Mouse (Mus musculus): ENCODE measurements at regions not wholly inside any gene's neighbourhood (a gene's known extent, or its start where the extent isn't known, plus 50 kb on each side); places are given as distances from the start of the nearest gene placed in this dataset.
A peak's percentile ranks its signal among the peaks of the same experiment; 100 is the strongest.

GRCm38 (mm10) chr5:128550736-128551135 is 49.9 kb upstream of the Fzd10 start:
- peak; percentile 31 for DNase-seq (ENCODE audit: low read depth, low spot score)

GRCm38 (mm10) chr5:128549811-128550210 is 50.8 kb upstream of the Fzd10 start:
- DNase-seq (ENCODE audit: low read depth, low spot score) = peak; percentile 31

GRCm38 (mm10) chr5:128542049-128542448 is 58.6 kb upstream of the Fzd10 start:
- DNase-seq (ENCODE audit: low read depth, low spot score) = no peak

- DNase-seq (ENCODE audit: low read depth, low spot score) = no peak
Observed at GRCm38 (mm10) chr5:128538646-128539045, 62.0 kb upstream of the Fzd10 start.

- peak; percentile 80 for DNase-seq (ENCODE audit: low read depth, low spot score)
Observed at GRCm38 (mm10) chr5:128537218-128537617, 63.4 kb upstream of the Fzd10 start.

GRCm38 (mm10) chr5:128536393-128536792 is 64.3 kb upstream of the Fzd10 start:
- no peak for DNase-seq (ENCODE audit: low read depth, low spot score)

- peak; percentile 70 for DNase-seq (ENCODE audit: low read depth, low spot score)
Observed at GRCm38 (mm10) chr5:128527241-128527640, 73.4 kb upstream of the Fzd10 start.

- no peak for DNase-seq (ENCODE audit: low read depth, low spot score)
Observed at GRCm38 (mm10) chr5:128526432-128526831, 74.2 kb upstream of the Fzd10 start.

- no peak for DNase-seq (ENCODE audit: low read depth, low spot score)
Observed at GRCm38 (mm10) chr5:128524377-128525280, 76.0 kb upstream of the Fzd10 start.

- peak; percentile 80 for DNase-seq (ENCODE audit: low read depth, low spot score)
Observed at GRCm38 (mm10) chr5:128522667-128523066, 78.0 kb upstream of the Fzd10 start.

- DNase-seq (ENCODE audit: low read depth, low spot score) = no peak
Observed at GRCm38 (mm10) chr5:128517336-128517735, 83.3 kb upstream of the Fzd10 start.

- DNase-seq (ENCODE audit: low read depth, low spot score) = peak; percentile 82
Observed at GRCm38 (mm10) chr5:128515343-128515742, 82.5 kb upstream of the Tmem132d start.

- no peak for DNase-seq (ENCODE audit: low read depth, low spot score)
Observed at GRCm38 (mm10) chr5:128513261-128513660, 80.4 kb upstream of the Tmem132d start.

GRCm38 (mm10) chr5:128512606-128513005 is 79.7 kb upstream of the Tmem132d start:
- DNase-seq (ENCODE audit: low read depth, low spot score) = no peak

GRCm38 (mm10) chr5:128504502-128504901 is 71.6 kb upstream of the Tmem132d start:
- DNase-seq (ENCODE audit: low read depth, low spot score) = peak; percentile 70

GRCm38 (mm10) chr5:128499488-128499887 is 66.6 kb upstream of the Tmem132d start:
- no peak for DNase-seq (ENCODE audit: low read depth, low spot score)

GRCm38 (mm10) chr5:128499033-128499432 is 66.2 kb upstream of the Tmem132d start:
- peak; percentile 82 for DNase-seq (ENCODE audit: low read depth, low spot score)

GRCm38 (mm10) chr5:128492541-128492940 is 59.7 kb upstream of the Tmem132d start:
- DNase-seq (ENCODE audit: low read depth, low spot score) = no peak

GRCm38 (mm10) chr5:128491155-128491554 is 58.3 kb upstream of the Tmem132d start:
- DNase-seq (ENCODE audit: low read depth, low spot score) = peak; percentile 75

GRCm38 (mm10) chr5:128488872-128489580 is 56.1 kb upstream of the Tmem132d start:
- peak; percentile 76 for DNase-seq (ENCODE audit: low read depth, low spot score)

GRCm38 (mm10) chr5:128487371-128487770 is 54.5 kb upstream of the Tmem132d start:
- DNase-seq (ENCODE audit: low read depth, low spot score) = peak; percentile 91

GRCm38 (mm10) chr5:128484116-128484515 is 51.2 kb upstream of the Tmem132d start:
- no peak for DNase-seq (ENCODE audit: low read depth, low spot score)

- peak; percentile 80 for DNase-seq (ENCODE audit: low read depth, low spot score)
Observed at GRCm38 (mm10) chr5:128483441-128483810, 50.5 kb upstream of the Tmem132d start.
